Mouse (Mus musculus) brain, embryonic 14.5 days (tissue): ENCODE data around the gene Cdh20.

ENCODE experiments used
- CTCF ChIP-seq: fragments of 200-500 bp; IDR thresholded peaks from 2 replicates; pipeline ENCODE4 v1.5.1; 2012; ENCODE audit warnings: inconsistent platforms, mild to moderate bottlenecking, moderate library complexity, borderline replicate concordance; ENCODE audit not compliant: insufficient read depth, insufficient read length; ENCODE audit errors: extremely low read depth
- POLR2A ChIP-seq: fragments of 200-500 bp; IDR thresholded peaks from 2 replicates; pipeline ENCODE4 v1.6.1; 2012; ENCODE audit warnings: mild to moderate bottlenecking, inconsistent platforms, borderline replicate concordance; ENCODE audit not compliant: poor library complexity, insufficient read depth, insufficient read length, severe bottlenecking; ENCODE audit errors: extremely low read depth

- TF ChIP-seq POLR2A: no peak
- TF ChIP-seq CTCF: no peak
Observed at GRCm38 (mm10) chr1:104993905-104994611, 225.7 kb downstream of the Cdh20 start.
